Mouse (Mus musculus) kidney, postnatal 4 days (tissue): Measurements from ENCODE around the gene Cln6.
A peak's percentile ranks its signal among the peaks of the same experiment; 100 is the strongest.

ENCODE experiments used
- DNase-seq, 2 experiments: peaks; one replicate each; pipeline ENCODE4 v3.0.0; 2021; ENCODE audit warnings: mixed read lengths in 2 of 2

The Cln6 gene

DNA sequence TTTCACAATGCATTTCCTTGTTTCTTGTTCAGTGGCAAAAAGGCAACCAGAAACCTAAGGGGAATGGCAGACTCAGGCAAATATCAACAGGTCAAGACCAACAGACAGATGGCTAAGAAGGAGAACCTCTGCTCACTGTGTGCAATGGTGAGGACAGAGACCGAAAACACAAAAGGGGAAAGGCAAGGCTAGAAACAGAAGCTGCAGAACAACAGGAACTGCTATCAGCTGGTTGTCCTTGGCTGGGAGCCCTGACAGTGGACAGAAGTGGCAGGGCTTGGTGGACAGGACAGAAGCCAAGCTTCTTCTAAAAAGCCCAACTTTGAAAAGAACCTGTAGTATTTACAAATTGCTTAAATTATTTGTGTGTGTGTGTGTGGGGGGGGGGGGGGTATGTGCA lies 55.9 kb downstream of the Cln6 start:
- peak; percentile 46 to 49 for DNase-seq
